Mouse (Mus musculus): ENCODE data around the gene Fbxw5. TPM values are rescaled to one million over a fixed set of nuclear protein-coding genes. Genes with fewer than 3 reads are reported as not detected.
"Not testable (repeated sequence)": the region's sequence is repeated elsewhere in the genome, so short reads cannot be mapped to it uniquely, and the experiment has no call there.

Gene Fbxw5
- polyA plus RNA-seq, 1 experiment from 2014 or later: 106 TPM

DNA sequence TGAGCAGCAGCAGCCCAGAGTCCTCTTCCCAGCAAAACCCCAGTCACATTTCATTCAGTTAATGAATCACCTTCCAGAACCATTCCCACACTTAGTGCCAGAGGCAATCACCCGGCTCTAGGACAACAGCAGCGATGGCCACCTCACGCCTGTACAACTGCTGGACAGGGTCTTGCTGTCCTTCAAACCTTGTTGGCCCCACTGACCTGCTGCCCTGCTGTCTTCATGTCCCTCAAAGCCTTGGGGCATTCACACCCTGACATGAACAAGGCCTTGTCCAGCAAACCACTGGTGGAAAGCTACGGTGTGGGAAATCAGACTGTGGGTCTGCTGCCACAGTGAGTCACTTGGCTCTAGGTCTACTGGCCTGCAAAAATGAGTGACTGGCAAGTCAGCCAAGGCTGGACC is 40.0 kb downstream of the Fbxw5 start:
- no peaks in the 10 kb centered on the region for H3K27me3 ChIP-seq
- H3K9ac ChIP-seq: no peak overlapping the region
- H3K9me3 ChIP-seq (replicated peaks): no peaks in the 10 kb centered on the region
- peaks cover 19% of the 10 kb centered on the region for H3K36me3 ChIP-seq
- no peak overlapping the region for H3K4me3 ChIP-seq
- no peak for ATAC-seq (ENCODE audit: low FRiP score)
- 91% methylated on average over 4 of the region's 4 CpGs for WGBS
- peaks cover 10% of the 10 kb centered on the region for H3K4me1 ChIP-seq
- H3K27ac ChIP-seq: no peak overlapping the region
- H3K4me2 ChIP-seq (replicated peaks): no peak overlapping the region

DNA sequence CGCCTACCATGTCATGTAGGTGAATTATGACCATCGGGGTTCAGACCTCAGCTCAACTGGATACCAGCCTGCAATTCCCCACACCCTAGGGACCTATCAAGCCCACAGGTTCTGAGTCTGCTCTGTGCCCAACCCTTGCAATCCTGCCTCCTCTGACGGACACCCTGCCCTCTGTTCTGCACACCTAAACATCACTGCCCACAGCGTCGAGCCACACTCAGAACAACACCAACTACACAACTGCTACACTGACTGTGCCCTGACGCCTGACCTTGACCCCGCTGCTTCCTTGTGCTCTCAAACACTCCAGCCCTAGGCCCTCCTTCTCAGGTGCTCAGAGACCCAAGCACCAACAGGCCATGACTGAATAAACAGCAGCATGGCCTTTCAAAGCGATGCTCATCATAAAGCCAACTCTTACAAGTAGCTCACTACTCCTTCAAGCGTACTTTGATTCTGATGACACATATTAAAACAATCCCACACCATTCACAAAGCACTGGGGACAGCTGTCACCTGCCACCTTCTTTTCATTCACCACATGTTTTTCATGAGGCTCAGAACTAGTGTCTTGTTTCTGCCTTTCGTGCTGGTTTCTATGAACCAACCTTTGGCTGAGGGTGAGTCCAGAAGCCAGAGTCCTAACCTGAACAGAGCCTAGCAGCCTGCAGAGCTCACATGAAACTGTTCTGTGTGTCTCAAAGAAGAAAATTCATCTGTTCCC is 41.3 kb downstream of the Fbxw5 start:
- Histone ChIP-seq H3K9ac (no peak overlapping the region), H3K4me2 (replicated peaks) (no peak overlapping the region), H3K4me1 (peaks cover 17% of the 10 kb centered on the region), H3K27me3 (no peaks in the 10 kb centered on the region), H3K27ac (no peak overlapping the region), H3K4me3 (no peak overlapping the region), H3K36me3 (peaks cover 9% of the 10 kb centered on the region), H3K9me3 (replicated peaks) (no peaks in the 10 kb centered on the region)
- no peak for ATAC-seq (ENCODE audit: low FRiP score)
- WGBS: 88% methylated on average over 10 of the region's 10 CpGs

GRCm38 (mm10) chr2:25545996-25546810 is 45.7 kb downstream of the Fbxw5 start:
- no peaks in the 10 kb centered on the region for H3K9me3 ChIP-seq (replicated peaks)
- ATAC-seq (ENCODE audit: low FRiP score): peak; percentile 79
- no peaks in the 10 kb centered on the region for H3K27me3 ChIP-seq
- no peaks in the 10 kb centered on the region for H3K36me3 ChIP-seq
- H3K4me1 ChIP-seq: peaks cover 20% of the 10 kb centered on the region
- peak overlapping the region; percentile 52; the same call in 1 of the 2 replicates for H3K27ac ChIP-seq
- peak overlapping the region; percentile 75 for H3K9ac ChIP-seq
- peak overlapping the region; percentile 71 for H3K4me2 ChIP-seq (replicated peaks)
- 11% methylated on average over 36 of the region's 43 CpGs for WGBS
- H3K4me3 ChIP-seq: peak overlapping the region; percentile 69

- H3K27ac ChIP-seq: peak within 1 kb of the TSS; percentile 52
- 3% methylated on average over 48 of the region's 48 CpGs for WGBS
- H3K36me3 ChIP-seq: no peaks in the 10 kb centered on the region
- H3K27me3 ChIP-seq: no peaks in the 10 kb centered on the region
- H3K4me2 ChIP-seq (replicated peaks): peak within 1 kb of the TSS; percentile 71
- H3K4me3 ChIP-seq: peak within 1 kb of the TSS; percentile 69
- H3K9me3 ChIP-seq (replicated peaks): no peaks in the 10 kb centered on the region
- H3K9ac ChIP-seq: peak within 1 kb of the TSS; percentile 75
- ATAC-seq (ENCODE audit: low FRiP score): peak; percentile 99
- peaks cover 16% of the 10 kb centered on the region for H3K4me1 ChIP-seq
Observed at GRCm38 (mm10) chr2:25546811-25547491, 46.4 kb downstream of the Fbxw5 start, which contains the start of gene Traf2. Gene Traf2 (minus strand): TSS chr2:25546940.

DNA sequence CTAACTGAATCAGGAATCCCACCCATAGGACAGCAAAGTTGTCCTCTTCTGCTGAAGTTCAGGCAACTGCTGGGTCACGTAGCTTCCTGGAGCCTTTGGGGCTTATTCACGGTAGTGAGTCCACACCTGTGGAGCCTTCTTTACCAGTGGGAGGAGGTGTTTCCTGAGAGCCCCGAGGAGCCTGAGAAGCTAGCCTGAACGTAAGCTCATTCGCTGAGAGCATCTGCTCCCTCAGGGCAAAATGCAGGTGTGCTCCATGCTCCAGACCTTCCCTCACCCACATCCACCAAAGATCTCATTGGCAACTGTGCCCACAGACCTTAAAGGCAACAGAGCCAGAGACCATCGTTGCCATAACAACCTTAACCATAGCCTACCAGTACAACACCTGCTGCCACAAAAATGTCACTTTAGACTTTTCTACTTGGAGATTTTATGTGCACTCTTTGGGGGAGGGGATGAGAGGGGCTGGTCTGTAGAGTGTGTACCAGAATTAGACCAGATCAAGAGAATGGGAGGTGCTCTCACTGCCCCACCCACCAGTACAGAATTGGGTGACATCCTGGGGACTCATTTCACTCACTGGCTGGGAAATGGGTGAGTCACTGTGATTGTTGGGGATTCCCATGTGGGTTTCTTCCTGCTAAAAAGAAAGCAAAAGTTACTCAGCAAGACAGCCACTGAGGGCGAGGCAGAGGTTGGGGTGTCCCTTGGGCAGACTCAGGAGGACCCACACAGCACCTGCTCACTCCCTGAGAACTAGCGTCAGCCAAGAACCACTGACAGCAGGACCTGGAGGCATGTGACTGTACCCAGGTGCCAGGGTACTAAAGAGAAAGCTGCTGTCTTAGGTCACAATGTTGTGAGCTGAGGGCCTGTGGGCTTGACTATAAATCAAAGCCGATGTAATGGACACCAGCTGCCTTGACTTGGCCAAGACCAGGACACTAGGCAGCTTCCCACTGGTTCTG is 48.8 kb downstream of the Fbxw5 start:
- H3K4me2 ChIP-seq (replicated peaks): no peak overlapping the region
- H3K27me3 ChIP-seq: no peaks in the 10 kb centered on the region
- no peak overlapping the region for H3K4me3 ChIP-seq
- H3K9me3 ChIP-seq (replicated peaks): no peaks in the 10 kb centered on the region
- H3K36me3 ChIP-seq: no peaks in the 10 kb centered on the region
- peaks cover 16% of the 10 kb centered on the region for H3K4me1 ChIP-seq
- H3K9ac ChIP-seq: no peak overlapping the region
- WGBS: 78% methylated on average over 9 of the region's 9 CpGs
- no peak overlapping the region for H3K27ac ChIP-seq
- no peak for ATAC-seq (ENCODE audit: low FRiP score)

GRCm38 (mm10) chr2:25551186-25551585 is 50.6 kb downstream of the Fbxw5 start:
- 37% methylated on average over 5 of the region's 5 CpGs for WGBS
- no peak overlapping the region for H3K9ac ChIP-seq
- no peaks in the 10 kb centered on the region for H3K36me3 ChIP-seq
- no peak overlapping the region for H3K27ac ChIP-seq
- peaks cover 4% of the 10 kb centered on the region for H3K4me1 ChIP-seq
- no peaks in the 10 kb centered on the region for H3K9me3 ChIP-seq (replicated peaks)
- no peak overlapping the region for H3K4me3 ChIP-seq
- H3K27me3 ChIP-seq: no peaks in the 10 kb centered on the region
- H3K4me2 ChIP-seq (replicated peaks): no peak overlapping the region
- ATAC-seq (ENCODE audit: low FRiP score): no peak

- ATAC-seq (ENCODE audit: low FRiP score); H3K4me2 ChIP-seq (replicated peaks); H3K9me3 ChIP-seq (replicated peaks); H3K9ac ChIP-seq; H3K36me3 ChIP-seq; H3K27me3 ChIP-seq; H3K4me1 ChIP-seq; H3K27ac ChIP-seq; H3K4me3 ChIP-seq: not testable (repeated sequence)
- 81% methylated on average over 4 of the region's 4 CpGs for WGBS
Observed at GRCm38 (mm10) chr2:25553171-25553786, 52.7 kb downstream of the Fbxw5 start.

Other genes starting within 250 kb of the Fbxw5 start
- 16.5 and 18.6 TPM in 2 replicates for gene Tmem203, start 245.3 kb upstream of the Fbxw5 start, polyA plus RNA-seq (2016; fragmentation: Nextera tagmentation; extraction: Ambion mirVana)
- 13.2 and 14.9 TPM in 2 replicates for gene Tprn, start 238.1 kb upstream of the Fbxw5 start, polyA plus RNA-seq (2016; fragmentation: Nextera tagmentation; extraction: Ambion mirVana)
- gene Ssna1, start 228.3 kb upstream of the Fbxw5 start, polyA plus RNA-seq (2016; fragmentation: Nextera tagmentation; extraction: Ambion mirVana): 195 and 201 TPM in 2 replicates
- 147 and 152 TPM in 2 replicates for gene Anapc2, start 228.3 kb upstream of the Fbxw5 start, polyA plus RNA-seq (2016; fragmentation: Nextera tagmentation; extraction: Ambion mirVana)
- gene Tmem210, start 212.6 kb upstream of the Fbxw5 start, polyA plus RNA-seq (2016; fragmentation: Nextera tagmentation; extraction: Ambion mirVana): not detected in 2 replicates
- not detected in 2 replicates for gene Lrrc26, start 210.8 kb upstream of the Fbxw5 start, polyA plus RNA-seq (2016; fragmentation: Nextera tagmentation; extraction: Ambion mirVana)
- gene Grin1, start 181.6 kb upstream of the Fbxw5 start, polyA plus RNA-seq (2016; fragmentation: Nextera tagmentation; extraction: Ambion mirVana): 6.3 and 6.9 TPM in 2 replicates
- gene Man1b1, start 168.4 kb upstream of the Fbxw5 start, polyA plus RNA-seq (2016; fragmentation: Nextera tagmentation; extraction: Ambion mirVana): 73.5 and 78.8 TPM in 2 replicates
- gene Dpp7, start 144.4 kb upstream of the Fbxw5 start, polyA plus RNA-seq (2016; fragmentation: Nextera tagmentation; extraction: Ambion mirVana): 21.9 and 23.5 TPM in 2 replicates
- 5.7 and 7.9 TPM in 2 replicates for gene Uap1l1, start 135.1 kb upstream of the Fbxw5 start, polyA plus RNA-seq (2016; fragmentation: Nextera tagmentation; extraction: Ambion mirVana)
- gene Sapcd2, start 128.4 kb upstream of the Fbxw5 start, polyA plus RNA-seq (2016; fragmentation: Nextera tagmentation; extraction: Ambion mirVana): 31.9 and 41.4 TPM in 2 replicates
- gene Entpd2, start 104.9 kb upstream of the Fbxw5 start, polyA plus RNA-seq (2016; fragmentation: Nextera tagmentation; extraction: Ambion mirVana): 0.22 and 0.46 TPM in 2 replicates
- 216 and 225 TPM in 2 replicates for gene Npdc1, start 101.4 kb upstream of the Fbxw5 start, polyA plus RNA-seq (2016; fragmentation: Nextera tagmentation; extraction: Ambion mirVana)
- gene Fut7, start 77.5 kb upstream of the Fbxw5 start, polyA plus RNA-seq (2016; fragmentation: Nextera tagmentation; extraction: Ambion mirVana): 0.53 TPM in 1 of 2 replicates, not detected in the other
- gene Abca2, start 72.0 kb upstream of the Fbxw5 start, polyA plus RNA-seq (2016; fragmentation: Nextera tagmentation; extraction: Ambion mirVana): 10.1 and 10.6 TPM in 2 replicates
- gene Clic3, start 43.9 kb upstream of the Fbxw5 start, polyA plus RNA-seq (2016; fragmentation: Nextera tagmentation; extraction: Ambion mirVana): 2.3 and 2.4 TPM in 2 replicates
- gene Paxx, start 39.7 kb upstream of the Fbxw5 start, polyA plus RNA-seq (2016; fragmentation: Nextera tagmentation; extraction: Ambion mirVana): 41.6 and 49.4 TPM in 2 replicates
- gene Ptgds, start 30.7 kb upstream of the Fbxw5 start, polyA plus RNA-seq (2016; fragmentation: Nextera tagmentation; extraction: Ambion mirVana): 2.8 and 3.0 TPM in 2 replicates
- not detected in 2 replicates for gene Lcn12, start 6.8 kb upstream of the Fbxw5 start, polyA plus RNA-seq (2016; fragmentation: Nextera tagmentation; extraction: Ambion mirVana)
- 4.8 and 6.0 TPM in 2 replicates for gene C8g, start 969 bp downstream of the Fbxw5 start, polyA plus RNA-seq (2016; fragmentation: Nextera tagmentation; extraction: Ambion mirVana)
- gene Traf2, start 46.2 kb downstream of the Fbxw5 start, polyA plus RNA-seq (2016; fragmentation: Nextera tagmentation; extraction: Ambion mirVana): 25.7 and 29.6 TPM in 2 replicates
- gene Edf1, start 57.1 kb downstream of the Fbxw5 start, polyA plus RNA-seq (2016; fragmentation: Nextera tagmentation; extraction: Ambion mirVana): 377 TPM in 2 replicates
- gene Mamdc4, start 74.1 kb downstream of the Fbxw5 start, polyA plus RNA-seq (2016; fragmentation: Nextera tagmentation; extraction: Ambion mirVana): 4.7 and 6.7 TPM in 2 replicates
- 131 and 162 TPM in 2 replicates for gene Phpt1, start 74.5 kb downstream of the Fbxw5 start, polyA plus RNA-seq (2016; fragmentation: Nextera tagmentation; extraction: Ambion mirVana)
- gene Ajm1, start 81.0 kb downstream of the Fbxw5 start, polyA plus RNA-seq (2016; fragmentation: Nextera tagmentation; extraction: Ambion mirVana): 2.4 and 3.1 TPM in 2 replicates
- 70.0 and 72.3 TPM in 2 replicates for gene Rabl6, start 107.8 kb downstream of the Fbxw5 start, polyA plus RNA-seq (2016; fragmentation: Nextera tagmentation; extraction: Ambion mirVana)
- gene Ccdc183, start 116.9 kb downstream of the Fbxw5 start, polyA plus RNA-seq (2016; fragmentation: Nextera tagmentation; extraction: Ambion mirVana): 0.25 and 0.32 TPM in 2 replicates
- 21.7 and 23.4 TPM in 2 replicates for gene Tmem141, start 121.3 kb downstream of the Fbxw5 start, polyA plus RNA-seq (2016; fragmentation: Nextera tagmentation; extraction: Ambion mirVana)
- 0.96 and 1.3 TPM in 2 replicates for gene Fcna, start 127.3 kb downstream of the Fbxw5 start, polyA plus RNA-seq (2016; fragmentation: Nextera tagmentation; extraction: Ambion mirVana)
- gene Lcn8, start 152.4 kb downstream of the Fbxw5 start, polyA plus RNA-seq (2016; fragmentation: Nextera tagmentation; extraction: Ambion mirVana): not detected in 2 replicates
- not detected in 2 replicates for gene Lcn5, start 157.2 kb downstream of the Fbxw5 start, polyA plus RNA-seq (2016; fragmentation: Nextera tagmentation; extraction: Ambion mirVana)
- not detected in 2 replicates for gene Lcn6, start 176.0 kb downstream of the Fbxw5 start, polyA plus RNA-seq (2016; fragmentation: Nextera tagmentation; extraction: Ambion mirVana)
- not detected in 2 replicates for gene Lcn10, start 182.0 kb downstream of the Fbxw5 start, polyA plus RNA-seq (2016; fragmentation: Nextera tagmentation; extraction: Ambion mirVana)
- gene Obp2a, start 199.3 kb downstream of the Fbxw5 start, polyA plus RNA-seq (2016; fragmentation: Nextera tagmentation; extraction: Ambion mirVana): not detected in 2 replicates
- gene Bmyc, start 206.0 kb downstream of the Fbxw5 start, polyA plus RNA-seq (2016; fragmentation: Nextera tagmentation; extraction: Ambion mirVana): 97.8 and 98.7 TPM in 2 replicates
- gene Obp2b, start 236.3 kb downstream of the Fbxw5 start, polyA plus RNA-seq (2016; fragmentation: Nextera tagmentation; extraction: Ambion mirVana): not detected in 2 replicates